Mouse (Mus musculus) left cerebral cortex, postnatal 14 days (tissue): ENCODE data around the gene Fads6. TPM values are rescaled to one million over a fixed set of nuclear protein-coding genes. Genes with fewer than 3 reads are reported as not detected.

Experiments used
- DNase-seq, 2 experiments: peaks; one replicate each; pipeline ENCODE4 v3.0.0; 2021 to 2022; ENCODE audit warnings: low spot score in 2 of 2, mixed read lengths in 1 of 2
- intact Hi-C: fragments of 180-260 bp; cut with DNase I; formaldehyde crosslinking; loops from one replicate; pipeline ENCODE4 v1.15.1; 2025
- total RNA-seq, 2 experiments: library from RNA; stranded (reverse); gene quantifications; 2 replicates each; pipeline ENCODE4 v1.2.3; 2021

Gene Fads6
- total RNA-seq, 2 experiments from 2014 or later = 7.2 to 7.5 TPM

- intact Hi-C loops = loop anchor here (5.0 kb wide), 1 partner anchor 104 kb away; the partner anchor contains the start of gene Slc9a3r1
- no peak for DNase-seq
These were observed 31.6 kb downstream of the Fads6 start for GRCm38 (mm10) chr11:115265771-115266399.

GRCm38 (mm10) chr11:115264862-115265668 is 32.4 kb downstream of the Fads6 start:
- intact Hi-C loops = loop anchor here (5.0 kb wide), 1 partner anchor 103 kb away; the partner anchor contains the start of gene Slc9a3r1
- no peak for DNase-seq

GRCm38 (mm10) chr11:115264136-115264861 is 33.2 kb downstream of the Fads6 start:
- intact Hi-C loops = no loop called here
- no peak for DNase-seq

DNA sequence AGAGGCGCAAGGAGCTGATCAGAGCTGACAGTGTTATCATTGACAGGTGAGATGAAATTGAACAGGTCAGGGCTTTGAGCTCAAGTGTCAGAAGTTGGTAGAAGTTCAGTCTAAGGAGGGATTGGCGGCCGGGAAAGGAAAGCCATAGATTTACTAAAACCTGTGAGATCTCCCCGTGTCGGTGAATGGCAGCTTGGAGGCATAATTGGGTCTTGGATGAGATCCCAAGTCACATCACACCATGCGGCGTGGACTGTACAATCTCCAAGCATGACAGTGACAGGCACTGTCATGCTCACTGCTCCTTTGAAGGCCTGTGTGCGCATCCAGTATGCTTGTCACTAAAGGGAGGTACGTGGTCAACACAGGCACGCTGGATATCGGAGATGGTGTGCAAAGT is 34.5 kb downstream of the Fads6 start:
- intact Hi-C loops = no loop called here
- DNase-seq = no peak

DNA sequence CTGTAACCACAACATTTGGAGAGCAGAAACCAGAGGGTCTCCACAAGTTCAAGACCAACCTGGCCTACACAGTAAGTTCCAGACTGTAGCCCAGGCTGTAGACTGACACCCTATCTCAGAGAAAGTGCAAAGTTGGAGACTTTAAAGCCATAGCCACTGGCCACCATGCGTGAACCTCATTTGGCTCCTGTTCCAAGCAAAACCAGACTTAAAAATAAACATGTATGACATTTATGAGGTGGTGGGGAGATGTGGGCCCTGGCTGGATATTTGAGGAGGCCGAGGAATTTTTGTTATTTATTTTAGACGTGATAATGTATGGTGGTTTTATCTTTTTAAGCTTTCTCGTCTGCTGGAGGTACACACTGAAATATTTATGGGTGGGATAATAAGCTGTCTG is 38.3 kb downstream of the Fads6 start:
- intact Hi-C loops = no loop called here
- DNase-seq = no peak

- no peak for DNase-seq
- intact Hi-C loops = no loop called here
These were observed 39.5 kb downstream of the Fads6 start for GRCm38 (mm10) chr11:115257775-115258510.

DNA sequence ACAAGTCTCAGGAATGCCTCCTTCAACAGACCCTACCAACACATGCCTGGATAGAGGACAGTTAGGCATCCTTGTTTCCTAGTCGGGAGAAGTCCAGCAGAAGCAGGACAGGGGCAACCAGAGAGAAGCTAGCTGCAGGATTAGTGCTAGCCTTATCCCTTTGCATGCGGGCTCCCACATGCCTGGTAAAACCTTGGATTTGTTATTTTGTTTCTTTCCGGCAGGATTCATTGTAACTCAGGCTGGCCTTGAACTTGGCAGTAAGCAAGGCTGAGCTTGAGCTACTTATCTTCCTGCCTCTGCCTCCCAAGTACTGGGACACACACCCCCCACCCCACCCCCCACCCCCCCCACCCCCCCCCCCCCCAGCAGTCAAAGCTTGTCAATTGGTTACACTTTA is 46.2 kb downstream of the Fads6 start:
- intact Hi-C loops = no loop called here
- DNase-seq = no peak

DNA sequence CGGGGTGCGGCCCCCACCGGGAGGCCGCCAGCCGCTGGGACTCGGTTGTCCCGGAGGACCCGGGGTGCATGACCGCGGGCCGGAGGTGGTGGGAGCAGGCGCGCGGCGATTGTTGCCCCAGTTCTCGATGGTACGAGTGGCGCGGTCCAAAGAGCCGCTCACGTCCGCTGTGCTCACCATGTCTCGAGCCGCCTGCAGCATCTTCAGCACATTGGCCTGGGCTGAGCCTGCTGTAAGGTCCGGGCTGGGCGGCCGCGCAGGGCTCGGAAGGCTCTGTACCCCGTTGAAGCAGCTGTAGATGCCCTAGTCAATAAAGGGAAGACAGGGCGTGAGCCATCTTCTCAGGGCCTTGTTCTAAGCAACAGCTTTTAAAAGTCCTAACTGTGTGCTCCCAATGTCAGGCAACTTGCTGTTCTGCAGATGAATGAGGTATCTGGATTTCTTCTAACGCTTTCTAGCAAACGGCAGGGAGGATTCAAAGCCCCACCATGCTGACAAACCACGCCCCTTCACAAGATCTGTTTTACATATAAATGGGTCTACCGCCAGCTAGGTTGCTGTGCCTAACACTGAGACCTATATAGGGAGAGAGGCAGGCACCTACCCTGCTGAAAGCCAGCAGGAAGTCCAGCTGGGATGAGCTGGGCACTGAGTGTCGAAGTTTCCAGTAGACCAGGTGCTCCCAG is 46.9 kb downstream of the Fads6 start:
- DNase-seq = no peak
- intact Hi-C loops = no loop called here

GRCm38 (mm10) chr11:115249721-115250404 is 47.6 kb downstream of the Fads6 start:
- no peak for DNase-seq
- intact Hi-C loops = no loop called here

DNA sequence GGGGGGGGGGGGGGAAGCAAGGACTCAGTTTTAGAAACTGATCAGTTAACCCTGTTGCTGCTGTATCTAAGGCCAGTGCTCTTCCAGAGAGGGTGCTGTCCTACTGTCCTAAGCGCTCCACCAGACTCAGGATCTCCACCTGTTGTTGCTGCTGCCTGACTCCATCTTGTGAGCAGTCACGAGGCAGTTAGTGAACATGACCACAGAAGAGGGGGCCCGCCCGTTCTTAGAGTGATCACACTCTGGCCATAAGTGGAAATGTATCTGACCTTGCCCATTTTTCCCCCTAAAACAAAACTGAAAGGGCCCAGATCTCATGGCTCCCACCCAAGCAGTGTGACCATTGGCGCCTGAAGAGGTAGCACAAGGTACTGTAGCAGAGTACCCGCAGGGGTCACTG is 49.5 kb downstream of the Fads6 start:
- DNase-seq = no peak
- intact Hi-C loops = no loop called here

DNA sequence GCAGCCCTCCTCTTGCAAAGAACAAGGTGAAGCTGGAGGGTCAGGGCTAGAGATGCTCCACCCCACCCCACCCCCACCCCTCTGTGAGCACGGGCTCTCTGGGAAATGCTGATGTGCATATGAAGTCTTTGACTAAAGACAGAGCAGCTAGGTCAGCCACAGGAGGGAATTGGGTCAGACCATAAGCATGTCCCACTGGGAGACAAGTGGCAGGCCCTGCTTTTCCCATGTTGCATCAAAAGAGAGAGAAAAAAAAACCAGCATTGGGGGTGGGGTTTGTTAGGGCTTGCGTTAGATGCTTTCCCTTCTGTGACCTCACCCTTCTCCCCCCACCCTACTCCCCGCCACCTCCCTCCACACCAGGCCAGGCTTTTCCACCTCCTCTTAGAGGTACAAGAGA is 50.2 kb downstream of the Fads6 start:
- intact Hi-C loops = no loop called here
- no peak for DNase-seq

- no peak for DNase-seq
- intact Hi-C loops = no loop called here
These were observed 51.1 kb downstream of the Fads6 start for GRCm38 (mm10) chr11:115246386-115246785.

GRCm38 (mm10) chr11:115244840-115245239 is 52.6 kb downstream of the Fads6 start:
- intact Hi-C loops = no loop called here
- no peak for DNase-seq

DNA sequence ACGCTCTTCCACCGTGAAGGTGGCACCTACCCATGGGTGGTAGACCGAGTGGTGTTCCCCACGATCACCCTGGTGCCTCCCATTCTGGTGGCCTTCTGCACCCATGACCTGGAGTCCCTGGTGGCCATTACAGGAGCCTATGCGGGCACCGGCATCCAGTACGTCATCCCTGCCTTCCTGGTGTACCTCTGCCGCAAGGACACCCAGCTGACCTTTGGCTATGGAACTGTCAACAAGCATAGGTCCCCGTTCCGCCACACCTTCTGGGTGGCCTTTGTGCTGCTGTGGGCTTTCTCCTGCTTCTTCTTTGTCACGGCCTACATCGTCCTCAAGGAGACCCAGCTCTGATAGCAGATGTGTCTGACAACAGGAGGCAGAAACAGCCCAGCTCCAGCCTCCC is 53.7 kb downstream of the Fads6 start:
- DNase-seq = no peak
- intact Hi-C loops = no loop called here

GRCm38 (mm10) chr11:115242746-115243145 is 54.7 kb downstream of the Fads6 start:
- DNase-seq = no peak
- intact Hi-C loops = no loop called here

- no peak for DNase-seq
- intact Hi-C loops = no loop called here
These were observed 56.1 kb downstream of the Fads6 start for GRCm38 (mm10) chr11:115241402-115241801.

- intact Hi-C loops = no loop called here
- DNase-seq = no peak
These were observed 60.9 kb downstream of the Fads6 start for GRCm38 (mm10) chr11:115236570-115236969.

DNA sequence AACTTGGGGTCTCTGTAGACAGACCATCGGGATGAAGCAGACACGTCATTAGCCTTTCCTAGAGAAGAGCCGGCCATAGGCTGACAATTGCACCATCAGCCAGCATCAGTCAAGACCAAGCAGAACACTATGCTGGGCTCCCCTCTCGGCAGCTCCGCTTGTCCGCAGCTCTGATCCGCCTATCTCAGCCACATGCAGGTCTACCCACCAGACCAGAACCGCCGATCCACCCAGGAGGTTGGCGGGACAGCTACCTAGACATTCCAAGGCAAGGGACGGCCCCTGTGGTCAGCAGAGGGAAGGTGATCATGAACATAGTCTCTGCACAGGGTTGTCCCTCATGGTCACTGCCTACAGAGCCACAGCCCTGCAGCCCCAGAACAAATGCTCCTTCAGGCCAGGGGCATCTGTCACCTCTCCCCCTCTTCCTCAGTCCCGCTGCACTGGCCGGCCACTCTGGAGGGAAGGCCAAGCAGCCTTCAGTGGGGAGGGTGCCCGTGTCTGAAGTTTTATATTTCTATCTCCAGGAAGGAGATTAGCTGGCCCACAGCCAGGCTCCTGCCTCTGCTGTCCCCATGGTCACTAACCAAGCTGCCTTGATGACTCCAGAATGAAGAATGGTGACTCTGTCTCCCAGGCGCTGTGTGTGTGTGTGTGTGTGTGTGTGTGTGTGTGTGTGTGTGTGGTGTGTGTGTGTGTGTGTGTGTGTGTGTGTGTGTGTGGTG is 63.0 kb downstream of the Fads6 start:
- DNase-seq = peak in 1 of 2 experiments; percentile 52

More for the DNA sequence above, 63.0 kb downstream of the Fads6 start:
- intact Hi-C loops = no loop called here
